Mouse (Mus musculus) heart, postnatal 0 days (tissue): Measurements from ENCODE around the gene Kntc1. TPM values are rescaled to one million over a fixed set of nuclear protein-coding genes. Genes with fewer than 3 reads are reported as not detected.
A peak's percentile ranks its signal among the peaks of the same experiment; 100 is the strongest.

ENCODE experiments used
- ATAC-seq: fragments of 200-750 bp; cut with Nextera tagmentation; 2 replicates; pipeline ENCODE4 v1.8.0; 2017; ENCODE audit warnings: low read depth, moderate number of reproducible peaks, moderate library complexity; ENCODE audit not compliant: insufficient read depth
- DNase-seq: peaks from one replicate; pipeline ENCODE4 v3.0.0-alpha.2; 2016; ENCODE audit warnings: low spot score
- H3K27ac ChIP-seq: fragments of 300-500 bp; sonication (generic); 2 replicates; pipeline ENCODE4 v1.5.1; 2014; ENCODE audit warnings: low read depth, mild to moderate bottlenecking
- H3K27me3 ChIP-seq: fragments of 300-500 bp; sonication (generic); 2 replicates; pipeline ENCODE4 v1.6.1; 2014; ENCODE audit warnings: low read length, mixed read lengths; ENCODE audit not compliant: control insufficient read depth, insufficient read depth
- H3K36me3 ChIP-seq: fragments of 300-500 bp; sonication (generic); replicated peaks from 2 replicates; pipeline ENCODE4 v1.6.1; 2014; ENCODE audit warnings: low read length, mixed read lengths; ENCODE audit not compliant: control insufficient read depth, insufficient read depth
- H3K4me1 ChIP-seq: fragments of 300-500 bp; sonication (generic); 2 replicates; pipeline ENCODE4 v1.6.1; 2014; ENCODE audit warnings: antibody characterized with exemption; ENCODE audit not compliant: control insufficient read depth, insufficient read depth
- H3K4me2 ChIP-seq: fragments of 300-500 bp; sonication (generic); 2 replicates; pipeline ENCODE4 v1.6.1; 2014; ENCODE audit warnings: low read depth, mild to moderate bottlenecking, low read length, moderate library complexity
- H3K4me3 ChIP-seq: fragments of 300-500 bp; sonication (generic); 2 replicates; pipeline ENCODE4 v1.5.1; 2014; ENCODE audit warnings: low read depth, low read length
- H3K9ac ChIP-seq: fragments of 300-500 bp; sonication (generic); replicated peaks from 2 replicates; pipeline ENCODE4 v1.6.1; 2014; ENCODE audit warnings: low read depth, low read length, mixed read lengths
- H3K9me3 ChIP-seq: fragments of 300-500 bp; sonication (generic); replicated peaks from 2 replicates; pipeline ENCODE4 v1.6.1; 2016; ENCODE audit warnings: low read length; ENCODE audit not compliant: control insufficient read depth
- CTCF ChIP-seq: IDR thresholded peaks from 2 replicates; pipeline ENCODE4 v1.5.1; 2016; ENCODE audit warnings: antibody characterized with exemption, control low read depth, low read depth
- EP300 ChIP-seq: IDR thresholded peaks from 2 replicates; pipeline ENCODE4 v1.6.1; 2016; ENCODE audit warnings: antibody characterized with exemption, low read depth
- WGBS: fragments of 180-500 bp; shearing (Covaris S2); extraction: QIAGEN DNeasy Blood & Tissue Kit; methylation state at CpG from one replicate; pipeline ENCODE4 v1.1.7; 2014; 5-methylcytosine and 5-hydroxymethylcytosine counted together
- polyA plus RNA-seq: library from polyadenylated mRNA; unstranded; fragments of >200 nt; fragmentation: Nextera tagmentation; extraction: Ambion mirVana; gene quantifications from 2 replicates; pipeline ENCODE4 v1.2.1, GENCODE M21; 2015
- total RNA-seq: library from RNA; depleted of rRNA; stranded (reverse); fragments of >200 nt; gene quantifications from 2 replicates; pipeline ENCODE4 v1.2.3, GENCODE M21; 2014; ENCODE audit warnings: low replicate concordance; rRNA removed

Gene Kntc1
- total and polyA plus RNA-seq, 2 experiments from 2014 or later, result 3.8 to 15.6 TPM

DNA sequence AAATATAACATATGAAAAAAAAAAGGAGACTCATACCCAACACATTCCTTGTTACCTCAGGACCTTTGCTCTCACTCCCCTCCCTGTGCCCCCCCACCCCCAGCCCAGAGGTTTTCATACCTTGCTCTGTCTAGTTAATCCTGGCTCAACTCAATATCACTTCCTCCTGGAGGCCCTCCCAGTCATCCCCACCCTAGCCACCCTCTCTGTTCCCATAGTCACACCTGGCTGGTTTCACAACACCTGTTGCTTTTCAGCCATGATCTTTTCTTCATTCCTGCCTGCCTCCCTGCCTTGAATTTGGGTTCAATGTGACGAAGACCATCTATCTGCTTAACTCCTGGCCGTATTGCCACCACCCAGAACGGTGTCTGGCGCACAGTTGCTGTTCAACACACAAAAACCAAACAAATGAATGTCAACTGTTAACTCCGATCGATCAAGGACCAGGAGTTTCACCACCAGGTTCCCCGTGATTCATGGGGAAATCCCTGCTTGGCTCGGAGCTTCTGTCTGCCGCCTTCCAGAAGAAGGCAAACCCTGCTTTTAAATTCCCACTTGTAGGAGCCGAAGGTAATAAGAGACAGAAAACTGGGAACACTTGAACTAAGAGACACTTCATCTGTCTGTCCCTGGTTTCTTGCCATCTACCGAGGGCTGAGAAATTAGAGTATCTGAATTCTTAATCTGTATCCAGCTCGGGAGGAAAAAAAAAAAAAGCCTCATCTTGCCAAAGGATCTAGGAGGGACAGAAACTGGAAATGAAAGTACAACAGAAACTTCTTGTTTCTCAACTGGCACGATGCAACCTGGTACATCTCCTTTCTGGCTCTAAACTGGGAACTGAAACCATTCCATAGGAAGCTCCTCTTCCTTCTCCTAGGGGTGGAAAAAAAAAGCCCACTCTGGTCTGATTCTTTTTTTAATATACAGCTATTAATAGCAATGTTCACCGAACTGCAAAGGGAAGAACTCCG is 113.1 kb downstream of the Kntc1 start:
- no peak for ATAC-seq
- Histone ChIP-seq H3K4me3 (0 out of 2 replicates have a peak overlapping the region, but pooled peaks have one; percentile 7), H3K36me3 (no peaks in the 10 kb centered on the region), H3K9ac (no peak overlapping the region), H3K27me3 (no peaks in the 10 kb centered on the region), H3K4me1 (no peaks in the 10 kb centered on the region), H3K27ac (no peak overlapping the region), H3K4me2 (peak overlapping the region; percentile 23; the same call in 1 of the 2 replicates), H3K9me3 (no peaks in the 10 kb centered on the region)
- WGBS, result 66% methylated on average over 15 of the region's 15 CpGs
- TF ChIP-seq CTCF, result no peak
- TF ChIP-seq EP300, result no peak
- no peak for DNase-seq

DNA sequence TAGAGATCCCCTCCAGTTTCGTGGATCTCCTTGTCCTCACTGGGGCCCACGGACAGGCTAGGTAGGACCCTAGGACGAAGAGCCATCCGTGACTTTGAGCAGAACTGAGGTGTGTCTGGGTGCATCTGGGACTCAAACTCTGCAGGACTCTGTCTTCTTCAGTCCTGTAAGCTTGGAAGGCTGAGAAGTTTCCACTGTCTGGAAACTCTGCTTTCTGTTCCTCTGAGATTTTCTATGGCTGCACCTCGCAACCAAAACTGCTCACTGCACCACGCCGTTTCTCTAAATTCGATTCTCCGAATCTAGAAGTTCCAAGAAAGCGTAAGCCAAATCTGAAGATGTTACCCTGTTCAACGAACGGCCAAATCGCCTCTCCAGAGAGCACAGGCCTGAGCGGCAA is 114.4 kb downstream of the Kntc1 start:
- TF ChIP-seq CTCF, result no peak
- no peak for TF ChIP-seq EP300

DNA sequence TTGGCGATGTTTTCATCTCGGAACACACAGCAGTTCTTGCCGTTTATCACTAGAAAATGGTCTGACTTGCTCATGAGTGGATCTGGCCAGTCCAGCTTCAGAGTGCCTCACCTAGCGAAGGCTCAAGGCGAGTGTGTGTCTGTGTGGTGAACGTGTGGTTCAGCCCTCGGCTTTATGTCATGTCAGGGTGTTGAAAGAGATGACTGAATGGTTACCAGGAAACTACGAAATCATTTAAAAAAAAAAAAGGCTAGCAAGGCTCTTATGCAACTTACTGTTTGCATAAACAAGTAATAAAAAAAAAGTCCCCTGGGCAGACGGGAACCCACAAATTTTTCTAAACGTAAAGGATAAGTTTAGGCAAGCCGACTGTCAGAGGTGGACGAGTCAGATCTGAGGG is 115.8 kb downstream of the Kntc1 start, which contains the start of gene Hcar2:
TSS of gene Hcar2 (minus strand) at position 135 of the 400 bp plus-strand sequence.
- no peaks in the 10 kb centered on the region for H3K27me3 ChIP-seq
- WGBS, result 70% methylated on average over 12 of the region's 12 CpGs
- no peak within 1 kb of the TSS for H3K4me3 ChIP-seq
- DNase-seq (no peak), ATAC-seq (no peak)
- no peak within 1 kb of the TSS for H3K27ac ChIP-seq
- TF ChIP-seq CTCF (no peak), EP300 (no peak)
- no peaks in the 10 kb centered on the region for H3K4me1 ChIP-seq
- H3K36me3 ChIP-seq, result no peaks in the 10 kb centered on the region
- H3K9ac ChIP-seq, result no peak within 1 kb of the TSS
- H3K9me3 ChIP-seq, result no peaks in the 10 kb centered on the region
- no peak within 1 kb of the TSS for H3K4me2 ChIP-seq

More for the DNA sequence above, 114.4 kb downstream of the Kntc1 start:
- Histone ChIP-seq H3K9ac (no peak overlapping the region), H3K27me3 (no peaks in the 10 kb centered on the region), H3K4me1 (no peaks in the 10 kb centered on the region), H3K4me3 (no peak overlapping the region), H3K4me2 (no peak overlapping the region), H3K36me3 (no peaks in the 10 kb centered on the region), H3K9me3 (no peaks in the 10 kb centered on the region), H3K27ac (no peak overlapping the region)
- 83% methylated on average over 14 of the region's 14 CpGs for WGBS
- ATAC-seq (no peak), DNase-seq (no peak)

DNA sequence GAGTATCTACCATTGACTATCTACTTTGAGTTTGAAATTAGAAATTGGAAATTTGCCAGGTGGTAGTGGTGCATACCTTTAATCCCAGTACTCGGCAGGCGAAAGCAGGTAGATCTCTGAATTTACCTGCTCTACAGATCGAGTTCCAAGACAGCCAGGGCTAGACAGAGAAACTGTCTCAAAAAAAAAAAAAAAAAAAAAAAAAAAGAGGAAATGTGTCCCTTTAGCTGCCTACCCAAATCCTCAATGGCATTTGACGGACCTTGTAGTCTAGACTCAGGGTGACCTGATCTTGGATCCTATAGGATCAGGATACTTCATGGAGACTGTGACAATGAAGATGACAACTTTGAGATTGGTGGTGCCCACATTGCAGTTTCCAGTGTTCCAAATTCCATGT is 116.9 kb downstream of the Kntc1 start:
- ATAC-seq, result no peak
- TF ChIP-seq EP300 (no peak), CTCF (no peak)

DNA sequence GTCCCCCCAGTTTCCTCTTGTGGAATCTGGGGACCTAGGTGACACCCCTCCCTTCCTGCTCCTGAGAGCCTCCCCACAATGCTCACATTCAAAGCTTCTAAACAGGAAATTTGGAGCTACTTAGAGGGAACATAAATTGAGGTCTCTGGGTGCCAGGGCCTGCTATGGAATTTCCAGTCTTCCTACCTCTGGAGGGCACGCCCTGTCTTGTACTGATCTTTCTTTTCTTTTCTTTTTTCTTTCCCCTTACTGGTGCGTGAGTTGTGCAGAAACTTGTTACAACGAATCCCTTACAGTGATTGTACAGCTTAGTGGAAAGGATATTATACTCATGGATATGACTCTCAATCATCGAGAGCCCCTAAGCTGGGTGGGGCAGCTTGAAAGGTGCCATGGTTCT is 120.1 kb downstream of the Kntc1 start:
- H3K4me1 ChIP-seq, result no peaks in the 10 kb centered on the region
- 84% methylated on average over 4 of the region's 4 CpGs for WGBS
- no peaks in the 10 kb centered on the region for H3K36me3 ChIP-seq
- H3K4me2 ChIP-seq, result no peak overlapping the region
- no peak overlapping the region for H3K9ac ChIP-seq
- DNase-seq (no peak), ATAC-seq (no peak)
- H3K27ac ChIP-seq, result no peak overlapping the region
- H3K9me3 ChIP-seq, result no peaks in the 10 kb centered on the region
- no peaks in the 10 kb centered on the region for H3K27me3 ChIP-seq
- H3K4me3 ChIP-seq, result no peak overlapping the region
- no peak for TF ChIP-seq CTCF
- TF ChIP-seq EP300, result no peak

More for the DNA sequence above, 116.9 kb downstream of the Kntc1 start:
- H3K27me3 ChIP-seq, result no peaks in the 10 kb centered on the region
- no peaks in the 10 kb centered on the region for H3K9me3 ChIP-seq
- no peaks in the 10 kb centered on the region for H3K36me3 ChIP-seq
- H3K9ac ChIP-seq, result no peak overlapping the region
- DNase-seq, result no peak
- H3K4me3 ChIP-seq, result no peak overlapping the region
- no peak overlapping the region for H3K27ac ChIP-seq
- no peak overlapping the region for H3K4me2 ChIP-seq
- 68% methylated on average over 4 of the region's 4 CpGs for WGBS
- no peaks in the 10 kb centered on the region for H3K4me1 ChIP-seq

Other genes with a start within 250 kb of the Kntc1 start
- gene B3gnt4, start 239.3 kb upstream of the Kntc1 start, total RNA-seq, result not detected in 2 replicates
- gene B3gnt4, start 239.3 kb upstream of the Kntc1 start, polyA plus RNA-seq, result not detected in 2 replicates
- 79.1 and 99.4 TPM in 2 replicates for gene Diablo, start 225.5 kb upstream of the Kntc1 start, total RNA-seq
- 105 and 107 TPM in 2 replicates for gene Diablo, start 225.5 kb upstream of the Kntc1 start, polyA plus RNA-seq
- gene Gm49027, start 224.2 kb upstream of the Kntc1 start, total RNA-seq, result 1.1 TPM in 1 of 2 replicates, not detected in the other
- 0.15 TPM in 1 of 2 replicates, not detected in the other for gene Gm49027, start 224.2 kb upstream of the Kntc1 start, polyA plus RNA-seq
- 15.9 and 42.7 TPM in 2 replicates for gene Vps33a, start 176.7 kb upstream of the Kntc1 start, total RNA-seq
- 16.7 and 17.5 TPM in 2 replicates for gene Vps33a, start 176.7 kb upstream of the Kntc1 start, polyA plus RNA-seq
- gene Clip1, start 65.1 kb upstream of the Kntc1 start, total RNA-seq, result 65.2 and 70.0 TPM in 2 replicates
- 41.4 and 44.1 TPM in 2 replicates for gene Clip1, start 65.1 kb upstream of the Kntc1 start, polyA plus RNA-seq
- 11.8 and 30.8 TPM in 2 replicates for gene Zcchc8, start 28.6 kb upstream of the Kntc1 start, total RNA-seq
- 31.3 and 31.8 TPM in 2 replicates for gene Zcchc8, start 28.6 kb upstream of the Kntc1 start, polyA plus RNA-seq
- gene Rsrc2, start 302 bp upstream of the Kntc1 start, total RNA-seq, result 19.5 and 19.9 TPM in 2 replicates
- gene Rsrc2, start 302 bp upstream of the Kntc1 start, polyA plus RNA-seq, result 72.7 and 76.5 TPM in 2 replicates
- gene Hcar2, start 115.8 kb downstream of the Kntc1 start, total RNA-seq, result not detected in 2 replicates
- 0.14 TPM in 1 of 2 replicates, not detected in the other for gene Hcar2, start 115.8 kb downstream of the Kntc1 start, polyA plus RNA-seq
- 5.3 TPM in 1 of 2 replicates, not detected in the other for gene Hcar1, start 130.3 kb downstream of the Kntc1 start, total RNA-seq
- 0.18 and 0.19 TPM in 2 replicates for gene Hcar1, start 130.3 kb downstream of the Kntc1 start, polyA plus RNA-seq
- gene Denr, start 157.5 kb downstream of the Kntc1 start, total RNA-seq, result 5.4 and 5.9 TPM in 2 replicates
- gene Denr, start 157.5 kb downstream of the Kntc1 start, polyA plus RNA-seq, result 110 and 112 TPM in 2 replicates
- not detected in 2 replicates for gene Gm43518, start 177.7 kb downstream of the Kntc1 start, total RNA-seq
- gene Gm43518, start 177.7 kb downstream of the Kntc1 start, polyA plus RNA-seq, result 1.6 and 1.8 TPM in 2 replicates
- gene Ccdc62, start 181.0 kb downstream of the Kntc1 start, total RNA-seq, result 2.0 and 11.5 TPM in 2 replicates
- gene Ccdc62, start 181.0 kb downstream of the Kntc1 start, polyA plus RNA-seq, result 5.8 and 7.0 TPM in 2 replicates
- gene Hip1r, start 223.9 kb downstream of the Kntc1 start, total RNA-seq, result 16.3 and 29.2 TPM in 2 replicates
- 9.3 and 11.9 TPM in 2 replicates for gene Hip1r, start 223.9 kb downstream of the Kntc1 start, polyA plus RNA-seq